Mouse (Mus musculus) myocyte (in vitro differentiated cells): ENCODE measurements around the gene Myh14. TPM values are rescaled to one million over a fixed set of nuclear protein-coding genes. Genes with fewer than 3 reads are reported as not detected.

Source experiments
- H3K27me3 ChIP-seq: one replicate; pipeline ENCODE4 v1.6.1; 2011; ENCODE audit not compliant: control insufficient read depth, insufficient read depth, insufficient read length
- H3K36me3 ChIP-seq: one replicate; pipeline ENCODE4 v1.6.1; 2011; ENCODE audit not compliant: control insufficient read depth, insufficient read depth
- H3K4me2 ChIP-seq: one replicate; pipeline ENCODE4 v1.6.1; 2011; ENCODE audit warnings: low read depth, control low read depth
- H3K4me3 ChIP-seq: one replicate; pipeline ENCODE4 v1.5.1; 2011; ENCODE audit warnings: mild to moderate bottlenecking, control low read depth, moderate library complexity
- H3K79me2 ChIP-seq: one replicate; pipeline ENCODE4 v1.6.1; 2011; ENCODE audit not compliant: control insufficient read depth, insufficient read depth
- H3ac ChIP-seq: one replicate; pipeline ENCODE4 v1.6.1; 2011; ENCODE audit not compliant: control insufficient read depth, insufficient read length
- CEBPB ChIP-seq: IDR thresholded peaks from 2 replicates; pipeline ENCODE4 v1.6.1; 2011; ENCODE audit warnings: mild to moderate bottlenecking, moderate library complexity; ENCODE audit not compliant: poor library complexity, insufficient read depth, severe bottlenecking
- E2F4 ChIP-seq: IDR thresholded peaks from one replicate; pipeline ENCODE4 v1.6.1; 2011; ENCODE audit warnings: mild to moderate bottlenecking, control low read depth, moderate library complexity; ENCODE audit not compliant: insufficient read depth
- MAX ChIP-seq: IDR thresholded peaks from one replicate; pipeline ENCODE4 v1.6.1; 2011; ENCODE audit warnings: low read depth, mild to moderate bottlenecking, control low read depth
- MYOD1 ChIP-seq, 3 experiments: IDR thresholded peaks; one replicate each; pipeline ENCODE4 v1.6.1; 2011; ENCODE audit warnings: control low read depth in 2 of 3, low read depth in 2 of 3, mild to moderate bottlenecking in 2 of 3, moderate library complexity in 1 of 3; ENCODE audit not compliant: insufficient read length in 2 of 3, control insufficient read depth in 1 of 3
- MYOG ChIP-seq, 3 experiments: IDR thresholded peaks; one replicate each; pipeline ENCODE4 v1.6.1; 2011; ENCODE audit warnings: control low read depth in 2 of 3, low read depth in 2 of 3, mild to moderate bottlenecking in 2 of 3; ENCODE audit not compliant: insufficient read length in 2 of 3, control insufficient read depth in 1 of 3, insufficient read depth in 1 of 3
- POLR2A ChIP-seq: IDR thresholded peaks from one replicate; pipeline ENCODE4 v1.6.1; 2011; ENCODE audit warnings: low read depth, mild to moderate bottlenecking, control low read depth, moderate library complexity; ENCODE audit not compliant: insufficient read length
- POLR2AphosphoS2 ChIP-seq: IDR thresholded peaks from one replicate; pipeline ENCODE4 v1.6.1; 2011; ENCODE audit warnings: low read depth, control low read depth; ENCODE audit not compliant: insufficient read length
- REST ChIP-seq: IDR thresholded peaks from one replicate; pipeline ENCODE4 v1.6.1; 2011; ENCODE audit warnings: mild to moderate bottlenecking, control low read depth, moderate library complexity; ENCODE audit not compliant: insufficient read depth, insufficient read length
- SRF ChIP-seq: IDR thresholded peaks from one replicate; pipeline ENCODE4 v1.6.1; 2011; ENCODE audit warnings: low read depth; ENCODE audit not compliant: control insufficient read depth, insufficient read length
- TCF12 ChIP-seq: IDR thresholded peaks from one replicate; pipeline ENCODE4 v1.6.1; 2011; ENCODE audit warnings: mild to moderate bottlenecking, control low read depth; ENCODE audit not compliant: poor library complexity, insufficient read depth, severe bottlenecking
- TCF3 ChIP-seq: IDR thresholded peaks from one replicate; pipeline ENCODE4 v1.6.1; 2011; ENCODE audit warnings: low read depth, control low read depth; ENCODE audit not compliant: insufficient read length
- USF1 ChIP-seq: IDR thresholded peaks from one replicate; pipeline ENCODE4 v1.6.1; 2011; ENCODE audit warnings: low read depth, mild to moderate bottlenecking, control low read depth, moderate library complexity
- polyA plus RNA-seq: library from polyadenylated mRNA; unstranded; fragments of >200 nt; fragmentation: generic; extraction: Trizol; gene quantifications from one replicate; pipeline ENCODE4 v1.2.1, GENCODE M21; 2012; ENCODE audit warnings: missing spikeins

The Myh14 gene
- polyA plus RNA-seq, 1 experiment: 0.17 TPM

GRCm38 (mm10) chr7:44675171-44675570, 4.5 kb upstream of the Myh14 start:
- Histone ChIP-seq H3K36me3 (no peaks in the 10 kb centered on the region), H3K27me3 (peaks cover 38% of the 10 kb centered on the region), H3K79me2 (no peaks in the 10 kb centered on the region), H3K4me2 (no peak overlapping the region), H3ac (no peak overlapping the region), H3K4me3 (no peak overlapping the region)
- no peak for TF ChIP-seq TCF3
- no peak for TF ChIP-seq POLR2A
- no peak for TF ChIP-seq MYOG (IDR thresholded peaks at IDR 0.05; ENCODE audit: control insufficient read depth in 1 of 3, insufficient read depth in 1 of 3, insufficient read length in 2 of 3, low read depth in 2 of 3)
- TF ChIP-seq TCF12: no peak
- TF ChIP-seq USF1: no peak
- TF ChIP-seq CEBPB: no peak
- no peak for TF ChIP-seq MYOD1 (IDR thresholded peaks at IDR 0.05; ENCODE audit: control insufficient read depth in 1 of 3, insufficient read length in 2 of 3, low read depth in 2 of 3)
- TF ChIP-seq E2F4: no peak
- no peak for TF ChIP-seq SRF
- TF ChIP-seq MAX: no peak
- TF ChIP-seq POLR2AphosphoS2: no peak
- TF ChIP-seq REST: no peak

DNA sequence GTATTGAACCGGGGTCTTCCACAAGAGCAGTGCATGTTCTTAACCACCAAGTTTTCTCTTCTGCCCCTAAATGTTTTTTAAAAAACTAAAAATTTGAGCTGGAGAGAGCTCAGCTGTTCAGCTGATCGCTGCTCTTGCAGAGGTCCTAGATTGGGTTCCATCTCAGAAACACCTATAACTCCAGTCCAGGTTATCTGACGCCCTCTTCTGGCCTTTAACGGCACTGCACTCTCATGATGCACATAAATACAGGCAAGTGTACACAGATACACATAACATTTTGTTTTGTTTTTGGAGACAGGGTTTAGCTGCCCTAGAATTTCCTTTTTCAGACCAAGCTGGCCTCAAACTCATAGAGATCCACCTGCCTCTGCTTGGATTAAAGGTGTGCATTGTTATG, 3.9 kb upstream of the Myh14 start:
- H3K4me2 ChIP-seq: no peak overlapping the region

DNA sequence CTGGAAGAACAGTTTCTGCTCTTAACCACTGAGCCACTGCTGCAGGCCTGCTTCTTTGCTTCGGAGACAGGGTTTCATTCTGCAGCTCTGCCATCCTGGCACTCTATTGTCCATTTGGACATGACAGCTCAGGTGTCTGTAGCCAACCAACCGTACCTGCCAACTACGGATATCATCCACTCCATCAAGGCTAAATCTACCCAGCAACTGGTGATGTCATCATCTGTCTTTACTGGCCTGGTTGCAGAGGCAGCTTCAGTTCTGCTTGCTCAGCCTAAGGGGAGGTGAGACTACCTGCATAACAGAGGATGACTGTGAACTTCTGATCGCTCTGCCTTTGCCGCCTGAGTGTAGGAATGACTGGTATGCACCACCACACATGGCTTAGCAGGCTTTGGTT, 1.6 kb upstream of the Myh14 start:
- no peak for TF ChIP-seq MYOG (IDR thresholded peaks at IDR 0.05; ENCODE audit: control insufficient read depth in 1 of 3, insufficient read depth in 1 of 3, insufficient read length in 2 of 3, low read depth in 2 of 3)
- TF ChIP-seq POLR2A: no peak
- TF ChIP-seq POLR2AphosphoS2: no peak
- TF ChIP-seq MAX: no peak
- TF ChIP-seq MYOD1 (IDR thresholded peaks at IDR 0.05; ENCODE audit: control insufficient read depth in 1 of 3, insufficient read length in 2 of 3, low read depth in 2 of 3): no peak
- TF ChIP-seq SRF: no peak
- no peak for TF ChIP-seq USF1
- TF ChIP-seq TCF12: no peak
- TF ChIP-seq E2F4: no peak
- TF ChIP-seq REST: no peak
- no peak for TF ChIP-seq TCF3
- TF ChIP-seq CEBPB: no peak
- no peak overlapping the region for H3K4me2 ChIP-seq
- no peaks in the 10 kb centered on the region for H3K36me3 ChIP-seq
- H3K79me2 ChIP-seq: no peaks in the 10 kb centered on the region
- H3ac ChIP-seq: no peak overlapping the region
- H3K4me3 ChIP-seq: no peak overlapping the region
- H3K27me3 ChIP-seq: peaks cover 39% of the 10 kb centered on the region

More for the DNA sequence above, 3.9 kb upstream of the Myh14 start:
- Histone ChIP-seq H3ac (no peak overlapping the region), H3K4me3 (no peak overlapping the region), H3K27me3 (peaks cover 40% of the 10 kb centered on the region), H3K79me2 (no peaks in the 10 kb centered on the region), H3K36me3 (no peaks in the 10 kb centered on the region)
- TF ChIP-seq USF1 (no peak), MYOD1 (IDR thresholded peaks at IDR 0.05; ENCODE audit: control insufficient read depth in 1 of 3, insufficient read length in 2 of 3, low read depth in 2 of 3) (no peak), E2F4 (no peak), TCF3 (no peak), POLR2A (no peak), POLR2AphosphoS2 (no peak), MYOG (IDR thresholded peaks at IDR 0.05; ENCODE audit: control insufficient read depth in 1 of 3, insufficient read depth in 1 of 3, insufficient read length in 2 of 3, low read depth in 2 of 3) (no peak), MAX (no peak), REST (no peak), TCF12 (no peak), CEBPB (no peak), SRF (no peak)

DNA sequence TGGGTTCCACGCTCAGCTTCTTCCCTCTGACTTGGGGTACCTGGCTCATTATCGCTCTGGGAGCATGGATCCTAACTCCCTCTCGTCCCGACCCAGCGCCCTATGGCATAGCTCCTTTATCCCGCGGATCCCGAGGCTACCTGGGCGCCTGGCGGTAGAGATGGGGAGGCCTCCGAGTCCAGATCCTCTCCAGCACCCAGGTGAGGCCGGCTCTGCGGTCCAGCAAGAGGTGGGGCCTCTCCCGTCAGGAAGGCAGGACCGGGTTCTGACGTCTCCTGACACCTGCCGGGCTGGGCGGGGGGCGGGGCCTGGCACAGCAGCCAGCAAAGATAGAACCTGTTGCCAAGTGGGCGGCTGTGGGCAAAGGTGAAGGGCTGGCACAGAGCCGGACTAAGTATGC, 1.5 kb downstream of the Myh14 start:
- H3K36me3 ChIP-seq: no peaks in the 10 kb centered on the region
- H3K4me3 ChIP-seq: no peak overlapping the region
- H3ac ChIP-seq: no peak overlapping the region
- no peak overlapping the region for H3K4me2 ChIP-seq
- H3K79me2 ChIP-seq: no peaks in the 10 kb centered on the region
- TF ChIP-seq REST: no peak
- TF ChIP-seq MYOD1 (IDR thresholded peaks at IDR 0.05; ENCODE audit: control insufficient read depth in 1 of 3, insufficient read length in 2 of 3, low read depth in 2 of 3): no peak
- no peak for TF ChIP-seq E2F4
- TF ChIP-seq TCF3: no peak
- TF ChIP-seq CEBPB: no peak
- TF ChIP-seq MYOG (IDR thresholded peaks at IDR 0.05; ENCODE audit: control insufficient read depth in 1 of 3, insufficient read depth in 1 of 3, insufficient read length in 2 of 3, low read depth in 2 of 3): no peak
- no peak for TF ChIP-seq USF1
- TF ChIP-seq POLR2AphosphoS2: no peak
- TF ChIP-seq TCF12: no peak
- TF ChIP-seq POLR2A: no peak
- no peak for TF ChIP-seq SRF
- no peak for TF ChIP-seq MAX
- H3K27me3 ChIP-seq: peaks cover 34% of the 10 kb centered on the region

DNA sequence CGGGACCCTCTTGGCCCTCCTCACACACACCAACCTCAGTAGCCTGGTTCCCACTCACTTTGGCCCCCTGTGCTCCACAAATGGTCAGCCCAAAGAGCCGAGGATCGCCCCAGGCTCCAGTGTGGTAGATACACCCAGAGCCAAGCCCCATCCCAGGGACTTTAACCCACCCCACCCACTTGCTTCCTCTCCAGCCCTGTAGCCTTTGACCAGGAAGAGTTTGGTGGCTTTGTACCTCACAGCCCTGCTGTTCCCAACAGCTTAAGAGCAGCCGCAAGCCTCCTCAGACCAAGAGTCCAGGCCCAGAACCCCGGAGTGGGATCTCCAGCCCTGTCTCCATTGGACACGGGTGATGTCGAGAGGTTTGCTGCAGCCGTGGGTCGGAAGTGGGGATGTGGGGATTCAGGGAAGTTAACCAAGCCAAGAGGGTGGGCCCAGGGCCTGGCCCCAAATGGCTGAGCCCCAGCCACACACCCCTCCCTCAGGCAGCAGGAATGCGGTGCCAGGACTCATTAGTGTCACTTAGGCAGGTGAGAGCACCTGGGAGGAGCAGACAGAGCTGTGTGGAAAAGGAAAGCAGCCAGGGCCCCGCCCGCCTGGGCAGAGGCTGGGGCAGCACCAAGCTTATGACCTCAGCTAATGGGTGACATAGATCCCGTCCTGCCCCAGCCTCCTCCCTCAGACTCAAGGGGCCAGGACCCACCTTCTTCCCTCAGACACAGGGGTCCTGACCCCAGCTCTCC, 2.5 kb downstream of the Myh14 start:
- Histone ChIP-seq H3K4me2 (no peak overlapping the region), H3K79me2 (no peaks in the 10 kb centered on the region), H3K27me3 (peaks cover 34% of the 10 kb centered on the region), H3ac (no peak overlapping the region), H3K4me3 (no peak overlapping the region), H3K36me3 (no peaks in the 10 kb centered on the region)
- no peak for TF ChIP-seq E2F4
- TF ChIP-seq MYOG (IDR thresholded peaks at IDR 0.05; ENCODE audit: control insufficient read depth in 1 of 3, insufficient read depth in 1 of 3, insufficient read length in 2 of 3, low read depth in 2 of 3): no peak
- TF ChIP-seq MYOD1 (IDR thresholded peaks at IDR 0.05; ENCODE audit: control insufficient read depth in 1 of 3, insufficient read length in 2 of 3, low read depth in 2 of 3): no peak
- TF ChIP-seq MAX: no peak
- TF ChIP-seq USF1: no peak
- TF ChIP-seq TCF12: no peak
- no peak for TF ChIP-seq SRF
- TF ChIP-seq REST: no peak
- no peak for TF ChIP-seq CEBPB
- no peak for TF ChIP-seq POLR2A
- TF ChIP-seq TCF3: no peak
- TF ChIP-seq POLR2AphosphoS2: no peak
